Mouse (Mus musculus): ENCODE data around the gene Nrde2. TPM values are rescaled to one million over a fixed set of nuclear protein-coding genes. Genes with fewer than 3 reads are reported as not detected.
A peak's percentile ranks its signal among the peaks of the same experiment; 100 is the strongest.

The Nrde2 gene
- polyA plus RNA-seq, 1 experiment from 2014 or later = 10.8 TPM

GRCm38 (mm10) chr12:100106275-100106895, 53.1 kb downstream of the Nrde2 start:
- H3K27ac ChIP-seq (ENCODE audit: low read length) = no peak overlapping the region
- TF ChIP-seq CTCF (IDR thresholded peaks at IDR 0.05) (peak; percentile 90), EP300 (IDR thresholded peaks at IDR 0.05) (no peak)
- peak; percentile 92 for DNase-seq (ENCODE audit: low spot score)
- H3K4me1 ChIP-seq (ENCODE audit: insufficient read depth, low read depth, low read length) = peaks cover 5% of the 10 kb centered on the region; the same call in 1 of the 2 replicates
- no peak overlapping the region for H3K9ac ChIP-seq (replicated peaks; ENCODE audit: low read depth)
- no peaks in the 10 kb centered on the region for H3K27me3 ChIP-seq (replicated peaks; ENCODE audit: insufficient read depth, low read length)
- no peak overlapping the region for H3K4me2 ChIP-seq (replicated peaks; ENCODE audit: low read depth, low read length)
- H3K4me3 ChIP-seq (ENCODE audit: low read depth, low read length) = no peak overlapping the region
- 13% methylated on average over 18 of the region's 20 CpGs for WGBS
- ATAC-seq = peak; percentile 52; the same call in 1 of the 2 replicates
- no peaks in the 10 kb centered on the region for H3K9me3 ChIP-seq (ENCODE audit: low read length)
- no peaks in the 10 kb centered on the region for H3K36me3 ChIP-seq (ENCODE audit: insufficient read depth, low read length)

GRCm38 (mm10) chr12:100104530-100104929, 54.9 kb downstream of the Nrde2 start:
- Histone ChIP-seq H3K4me3 (ENCODE audit: low read depth, low read length) (no peak overlapping the region), H3K9ac (replicated peaks; ENCODE audit: low read depth) (no peak overlapping the region), H3K27ac (ENCODE audit: low read length) (no peak overlapping the region), H3K36me3 (ENCODE audit: insufficient read depth, low read length) (no peaks in the 10 kb centered on the region), H3K4me2 (replicated peaks; ENCODE audit: low read depth, low read length) (no peak overlapping the region), H3K4me1 (ENCODE audit: insufficient read depth, low read depth, low read length) (no peaks in the 10 kb centered on the region), H3K9me3 (ENCODE audit: low read length) (no peaks in the 10 kb centered on the region), H3K27me3 (replicated peaks; ENCODE audit: insufficient read depth, low read length) (no peaks in the 10 kb centered on the region)
- DNase-seq (ENCODE audit: low spot score) (no peak), ATAC-seq (no peak)
- TF ChIP-seq CTCF (IDR thresholded peaks at IDR 0.05) (no peak), EP300 (IDR thresholded peaks at IDR 0.05) (no peak)
- 87% methylated on average over 5 of the region's 5 CpGs for WGBS

- Histone ChIP-seq H3K36me3 (ENCODE audit: insufficient read depth, low read length) (no peaks in the 10 kb centered on the region), H3K9ac (replicated peaks; ENCODE audit: low read depth) (no peak overlapping the region), H3K4me1 (ENCODE audit: insufficient read depth, low read depth, low read length) (no peaks in the 10 kb centered on the region), H3K9me3 (ENCODE audit: low read length) (no peaks in the 10 kb centered on the region), H3K4me2 (replicated peaks; ENCODE audit: low read depth, low read length) (no peak overlapping the region), H3K27me3 (replicated peaks; ENCODE audit: insufficient read depth, low read length) (no peaks in the 10 kb centered on the region), H3K4me3 (ENCODE audit: low read depth, low read length) (no peak overlapping the region), H3K27ac (ENCODE audit: low read length) (no peak overlapping the region)
- DNase-seq (ENCODE audit: low spot score) = no peak
- TF ChIP-seq EP300 (IDR thresholded peaks at IDR 0.05) (no peak), CTCF (IDR thresholded peaks at IDR 0.05) (no peak)
- ATAC-seq = no peak
- 58% methylated on average over 3 of the region's 3 CpGs for WGBS
Measured at GRCm38 (mm10) chr12:100101651-100102050, 57.8 kb downstream of the Nrde2 start.

GRCm38 (mm10) chr12:100100707-100101030, 58.8 kb downstream of the Nrde2 start:
- ATAC-seq (no peak), DNase-seq (ENCODE audit: low spot score) (no peak)
- Histone ChIP-seq H3K9me3 (ENCODE audit: low read length) (no peaks in the 10 kb centered on the region), H3K4me2 (replicated peaks; ENCODE audit: low read depth, low read length) (no peak overlapping the region), H3K27me3 (replicated peaks; ENCODE audit: insufficient read depth, low read length) (no peaks in the 10 kb centered on the region), H3K27ac (ENCODE audit: low read length) (no peak overlapping the region), H3K4me1 (ENCODE audit: insufficient read depth, low read depth, low read length) (no peaks in the 10 kb centered on the region), H3K4me3 (ENCODE audit: low read depth, low read length) (no peak overlapping the region), H3K36me3 (ENCODE audit: insufficient read depth, low read length) (no peaks in the 10 kb centered on the region), H3K9ac (replicated peaks; ENCODE audit: low read depth) (no peak overlapping the region)
- 58% methylated on average over 3 of the region's 3 CpGs for WGBS
- TF ChIP-seq CTCF (IDR thresholded peaks at IDR 0.05) (no peak), EP300 (IDR thresholded peaks at IDR 0.05) (no peak)

- Histone ChIP-seq H3K4me1 (ENCODE audit: insufficient read depth, low read depth, low read length) (no peaks in the 10 kb centered on the region), H3K4me2 (replicated peaks; ENCODE audit: low read depth, low read length) (no peak overlapping the region), H3K36me3 (ENCODE audit: insufficient read depth, low read length) (no peaks in the 10 kb centered on the region), H3K9me3 (ENCODE audit: low read length) (no peaks in the 10 kb centered on the region), H3K4me3 (ENCODE audit: low read depth, low read length) (no peak overlapping the region), H3K27ac (ENCODE audit: low read length) (no peak overlapping the region), H3K27me3 (replicated peaks; ENCODE audit: insufficient read depth, low read length) (no peaks in the 10 kb centered on the region), H3K9ac (replicated peaks; ENCODE audit: low read depth) (no peak overlapping the region)
- no peak for DNase-seq (ENCODE audit: low spot score)
- no peak for ATAC-seq
- WGBS = 40% methylated on average over 3 of the region's 3 CpGs
- TF ChIP-seq EP300 (IDR thresholded peaks at IDR 0.05) = no peak
- no peak for TF ChIP-seq CTCF (IDR thresholded peaks at IDR 0.05)
Measured at GRCm38 (mm10) chr12:100099971-100100706, 59.3 kb downstream of the Nrde2 start.

- no peak for ATAC-seq
- no peaks in the 10 kb centered on the region for H3K9me3 ChIP-seq (ENCODE audit: low read length)
- WGBS = 74% methylated on average over 11 of the region's 11 CpGs
- no peak for DNase-seq (ENCODE audit: low spot score)
- H3K4me2 ChIP-seq (replicated peaks; ENCODE audit: low read depth, low read length) = no peak overlapping the region
- no peak overlapping the region for H3K4me3 ChIP-seq (ENCODE audit: low read depth, low read length)
- TF ChIP-seq EP300 (IDR thresholded peaks at IDR 0.05) (no peak), CTCF (IDR thresholded peaks at IDR 0.05) (no peak)
- no peaks in the 10 kb centered on the region for H3K36me3 ChIP-seq (ENCODE audit: insufficient read depth, low read length)
- no peaks in the 10 kb centered on the region for H3K27me3 ChIP-seq (replicated peaks; ENCODE audit: insufficient read depth, low read length)
- no peak overlapping the region for H3K27ac ChIP-seq (ENCODE audit: low read length)
- H3K4me1 ChIP-seq (ENCODE audit: insufficient read depth, low read depth, low read length) = no peaks in the 10 kb centered on the region
- no peak overlapping the region for H3K9ac ChIP-seq (replicated peaks; ENCODE audit: low read depth)
Measured at GRCm38 (mm10) chr12:100093046-100093445, 66.4 kb downstream of the Nrde2 start.
